Mouse (Mus musculus): ENCODE results near the gene Frmd4b.

DNA sequence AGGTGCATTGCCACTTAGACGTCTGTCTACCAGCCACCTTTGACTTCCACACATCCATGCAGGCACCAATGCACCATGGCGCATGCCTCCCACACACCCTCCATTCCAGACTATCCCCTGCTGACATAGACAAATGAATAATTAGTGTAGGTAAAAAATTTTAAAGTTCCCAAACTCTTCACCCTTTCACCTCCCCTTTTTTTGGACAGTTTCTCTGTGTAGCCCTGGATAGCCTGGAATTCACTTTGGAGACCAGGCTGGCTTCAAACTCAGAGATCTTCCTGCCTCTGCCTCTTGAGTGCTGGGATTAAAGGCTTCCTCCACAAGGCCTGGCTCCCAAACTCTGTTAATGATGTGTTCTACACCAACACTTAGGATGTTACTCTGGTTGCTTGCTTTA, 253.5 kb downstream of the Frmd4b start:
- no peak for TF ChIP-seq CTCF (IDR thresholded peaks at IDR 0.05; ENCODE audit: insufficient read depth, low read length)
- TF ChIP-seq POLR2A (IDR thresholded peaks at IDR 0.05; ENCODE audit: borderline replicate concordance, extremely low read depth, low read depth, low read length) = no peak
